Mouse (Mus musculus): ENCODE results near the gene Stox1.

Gene Stox1

DNA sequence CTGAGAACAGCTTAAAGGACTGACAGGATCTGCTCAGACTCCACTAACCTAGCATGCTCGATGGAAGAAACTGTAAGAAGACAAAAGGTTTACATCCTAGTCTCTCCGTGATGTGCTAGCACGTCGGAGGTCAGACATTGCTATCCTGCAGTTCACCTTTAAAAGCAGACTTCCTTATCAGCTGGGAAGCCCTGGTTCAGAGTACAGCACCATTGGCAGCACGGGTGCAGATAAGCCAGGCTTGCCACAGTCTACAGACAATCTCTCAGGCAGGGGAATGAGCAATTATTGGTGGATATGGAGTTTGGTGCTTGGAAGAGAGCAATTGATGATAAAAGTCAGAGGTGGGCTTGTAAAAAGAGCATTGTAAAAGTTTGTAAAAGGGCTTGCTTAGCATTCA is 57.9 kb downstream of the Stox1 start:
- in situ Hi-C loops (cut with MboI; ENCODE audit: low sequenced_read_pairs): no loop called here

DNA sequence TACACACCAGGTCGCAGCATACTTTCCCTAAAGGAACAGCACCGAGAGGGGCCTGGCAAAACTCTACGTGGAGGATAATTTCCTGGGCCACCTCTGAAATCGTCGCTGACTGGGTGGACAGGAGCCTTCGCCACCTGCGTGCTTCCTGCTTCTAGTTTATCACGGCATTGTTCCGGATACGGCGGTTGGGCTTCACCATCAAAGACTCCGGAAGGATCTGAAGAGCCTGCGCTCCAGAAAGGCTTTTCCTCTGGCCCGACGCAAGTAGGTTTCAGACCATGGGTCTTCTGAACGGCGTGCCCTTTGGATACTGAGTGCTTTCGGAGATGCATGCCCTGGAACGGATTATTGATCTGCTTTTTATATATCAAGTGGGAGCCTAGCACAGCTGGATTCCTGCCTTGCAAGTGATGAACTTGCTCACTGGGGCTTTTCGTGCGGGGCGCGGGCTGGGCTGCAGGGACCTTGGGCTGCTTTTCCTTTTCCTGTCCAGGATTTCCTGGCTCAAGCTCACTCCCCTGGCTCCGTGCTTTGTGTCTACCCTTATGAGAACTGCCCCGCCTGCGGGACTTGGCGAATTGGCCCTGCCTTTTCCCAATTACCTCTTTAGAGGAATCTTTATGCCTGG is 60.9 kb downstream of the Stox1 start:
- in situ Hi-C loops (cut with MboI; ENCODE audit: low sequenced_read_pairs): no loop called here

DNA sequence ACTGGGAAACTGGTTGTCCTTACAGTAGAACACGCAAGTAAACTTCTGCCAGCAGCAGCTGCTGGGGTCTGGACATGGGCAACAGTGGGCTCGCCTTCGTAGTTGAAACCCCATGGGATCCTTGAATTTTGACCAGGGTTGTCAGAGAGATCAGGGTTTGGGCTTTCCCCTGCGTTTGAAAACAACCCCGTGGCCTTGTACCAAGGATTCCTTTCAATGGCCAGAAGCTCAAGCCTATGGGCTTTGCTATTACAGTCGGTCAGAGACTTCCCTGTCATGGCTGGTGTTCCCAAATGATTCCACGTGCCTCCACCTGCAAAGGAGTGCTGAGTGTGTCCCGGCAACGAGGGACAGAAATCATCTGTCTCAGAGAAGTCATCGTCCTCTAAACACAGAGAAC is 61.8 kb downstream of the Stox1 start:
- in situ Hi-C loops (cut with MboI; ENCODE audit: low sequenced_read_pairs): no loop called here

GRCm38 (mm10) chr10:62656711-62657110 is 69.2 kb downstream of the Stox1 start:
- in situ Hi-C loops (cut with MboI; ENCODE audit: low sequenced_read_pairs): no loop called here

DNA sequence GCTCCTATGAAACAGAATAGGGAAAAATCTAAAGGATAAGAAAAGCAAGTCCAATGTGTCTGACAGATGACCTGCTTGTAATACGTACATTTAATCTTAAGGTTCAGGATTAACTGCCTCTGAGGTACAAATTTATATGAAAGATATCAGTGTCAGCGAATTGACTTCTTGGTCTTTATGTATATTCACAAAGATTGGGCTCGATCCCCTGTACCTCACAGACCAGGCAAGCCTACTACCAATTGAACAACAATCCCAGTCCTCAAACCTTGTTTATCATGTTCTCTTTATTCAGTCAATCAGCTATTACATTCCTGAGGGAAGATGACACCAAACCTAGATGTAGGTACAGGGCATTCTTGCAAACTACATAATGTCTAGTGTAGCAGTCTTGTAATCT is 74.0 kb downstream of the Stox1 start:
- in situ Hi-C loops (cut with MboI; ENCODE audit: low sequenced_read_pairs): no loop called here

- in situ Hi-C loops (cut with MboI; ENCODE audit: low sequenced_read_pairs): no loop called here
Measured at GRCm38 (mm10) chr10:62650881-62651810, 74.8 kb downstream of the Stox1 start, which contains the start of gene Ddx50. Gene Ddx50, minus strand, starts transcription at chr10:62651218.

DNA sequence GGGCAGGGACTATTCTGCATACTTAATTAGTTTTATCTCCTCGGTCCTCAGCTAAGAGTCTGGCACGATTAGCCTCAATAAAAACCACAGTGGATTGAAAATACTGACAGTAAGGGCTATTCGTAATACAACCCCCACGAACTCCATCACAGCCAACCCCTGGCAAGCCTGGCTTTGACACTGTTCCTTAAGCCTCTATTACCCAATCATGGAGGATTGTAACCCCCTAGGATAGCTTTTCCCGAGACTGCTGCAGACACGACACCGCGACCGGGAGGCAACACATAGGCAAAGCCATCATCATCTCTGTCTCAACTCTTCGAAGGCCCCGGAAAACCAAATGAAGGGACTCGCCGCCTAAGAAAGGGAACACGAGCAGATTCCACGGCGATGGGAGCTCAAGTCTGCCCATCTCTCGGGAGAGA is 75.6 kb downstream of the Stox1 start:
- in situ Hi-C loops (cut with MboI; ENCODE audit: low sequenced_read_pairs): no loop called here
